Mouse (Mus musculus): ENCODE measurements around the gene Mcts2.

GRCm38 (mm10) chr2:152678925-152679324 lies 7.9 kb upstream of the Mcts2 start:
- TF ChIP-seq CTCF (IDR thresholded peaks at IDR 0.05) (no peak), EP300 (IDR thresholded peaks at IDR 0.05) (no peak)
